8 mouse cellular contexts compared by ENCODE assay signal in the genomic region with DNA sequence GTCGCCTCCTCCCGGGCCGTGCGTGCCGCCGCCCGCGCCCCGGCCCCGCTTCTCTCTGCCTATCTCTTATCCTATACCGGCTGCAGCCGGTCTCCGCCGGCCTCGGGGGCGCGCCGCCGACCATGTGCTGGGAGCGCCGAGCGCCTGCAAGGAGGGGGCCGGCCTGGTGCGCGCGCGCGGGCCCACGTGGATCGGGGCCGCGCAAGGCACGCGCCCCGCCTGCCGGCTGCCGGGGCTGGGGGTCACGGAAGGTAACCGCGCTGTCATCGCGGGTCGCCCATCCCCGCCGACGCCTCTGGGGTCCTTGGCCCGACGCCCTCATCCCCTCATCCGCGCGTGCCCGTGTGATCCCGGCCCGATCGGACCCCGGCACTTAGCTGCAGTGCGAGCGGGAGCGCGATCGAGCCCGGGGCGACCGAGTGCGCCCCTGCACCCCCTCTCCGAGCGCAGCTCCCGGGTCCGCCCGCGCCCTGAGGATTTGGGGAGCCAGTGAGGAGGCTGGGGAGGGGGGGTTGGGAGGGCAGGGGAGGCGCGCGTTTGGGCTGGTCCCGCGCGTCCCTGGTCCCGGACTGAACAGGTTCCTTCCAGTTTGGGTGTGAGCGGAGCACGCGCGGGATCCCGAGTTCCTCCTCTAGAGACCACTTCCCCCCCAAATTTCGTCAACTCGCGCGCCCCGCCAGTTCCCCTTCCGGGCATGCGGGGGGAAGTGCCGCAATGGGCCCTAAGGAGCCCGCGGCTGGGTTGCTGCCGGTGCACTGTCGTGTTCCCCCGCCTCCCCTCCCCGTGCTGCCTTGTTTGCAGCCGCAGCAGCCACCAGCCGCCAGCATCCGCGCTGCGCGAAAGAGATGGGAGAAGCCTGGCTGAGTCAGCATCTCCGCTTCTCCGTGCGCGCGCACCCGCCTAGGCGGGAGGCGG. TPM values are rescaled to one million over a fixed set of nuclear protein-coding genes. Genes with fewer than 3 reads are reported as not detected.
DNase-seq lines count a peak whose midpoint lies in the region; ATAC-seq and TF ChIP-seq lines count a peak whose summit lies in the region.

TSS of gene Arsg (plus strand) at position 204 of the 915 bp plus-strand sequence.
TSS of gene Slc16a6 (minus strand) at position 428 of the 915 bp plus-strand sequence.

- under 1% methylated on average over 107 of the region's 111 CpGs for WGBS in forebrain, embryonic 10.5 days
- under 1% methylated on average over 107 of the region's 111 CpGs for WGBS in heart, embryonic 15.5 days
- under 1% methylated on average over 110 of the region's 111 CpGs for WGBS in liver, embryonic 14.5 days (ENCODE audit: insufficient replicate concordance)
- under 1% methylated on average over 104 of the region's 111 CpGs for WGBS in stomach, embryonic 15.5 days

- H3K4me2 ChIP-seq in heart, embryonic 15.5 days = peak within 1 kb of the TSS; percentile 97
- peak within 1 kb of the TSS; percentile 86 for H3K4me2 ChIP-seq in liver, embryonic 14.5 days (ENCODE audit: low read depth)
- peak within 1 kb of the TSS; percentile 93 for H3K4me2 ChIP-seq in stomach, embryonic 15.5 days

- peaks cover 19% of the 10 kb centered on the region; the same call in 1 of the 2 replicates for H3K27me3 ChIP-seq in forebrain, embryonic 10.5 days (ENCODE audit: poor library complexity, severe bottlenecking)
- H3K27me3 ChIP-seq in heart, embryonic 15.5 days = peaks cover 3% of the 10 kb centered on the region; the same call in 1 of the 2 replicates
- H3K27me3 ChIP-seq in liver, embryonic 14.5 days (ENCODE audit: control insufficient read depth, insufficient read depth, low read length) = no peaks in the 10 kb centered on the region
- H3K27me3 ChIP-seq in stomach, embryonic 15.5 days (replicated peaks) = no peaks in the 10 kb centered on the region

- peak within 1 kb of the TSS; percentile 78 for H3K9ac ChIP-seq in heart, embryonic 15.5 days
- peak within 1 kb of the TSS; percentile 99 for H3K9ac ChIP-seq in liver, embryonic 14.5 days (replicated peaks)
- H3K9ac ChIP-seq in stomach, embryonic 15.5 days = peak within 1 kb of the TSS; percentile 76

- peak; percentile 87 to 90 for DNase-seq in CD8-positive naive resting alpha-beta T cell, adult 2 months (ENCODE audit: low read depth in 2 of 2, low spot score in 2 of 2)
- DNase-seq in c-Kit-negative CD71-positive TER-119-positive erythroid progenitor cells, embryonic 14.5 days (ENCODE audit: low read depth, low spot score) = peak; percentile 80
- peak; percentile 89 for DNase-seq in forebrain, embryonic 10.5 days (ENCODE audit: extremely low spot score, low spot score)
- DNase-seq in kidney, postnatal 25 days = peak; percentile 78 to 89
- DNase-seq in liver, embryonic 14.5 days (ENCODE audit: low read depth in 3 of 3, low spot score in 3 of 3) = peak; percentile 83 to 88 (median 87)
- peak; percentile 94 for DNase-seq in neural tube, embryonic 10.5 days (ENCODE audit: extremely low spot score, low spot score)

- TF ChIP-seq CTCF in liver, embryonic 14.5 days (IDR thresholded peaks at IDR 0.05; ENCODE audit: low read depth) = no peak

- peak within 1 kb of the TSS; percentile 86 for H3K4me3 ChIP-seq in forebrain, embryonic 10.5 days
- H3K4me3 ChIP-seq in heart, embryonic 15.5 days = peak within 1 kb of the TSS; percentile 86
- H3K4me3 ChIP-seq in liver, embryonic 14.5 days (ENCODE audit: insufficient read depth in 1 of 2, low read depth in 2 of 2, low read length in 2 of 2) = peak within 1 kb of the TSS; percentile 69 to 94
- H3K4me3 ChIP-seq in stomach, embryonic 15.5 days (replicated peaks) = peak within 1 kb of the TSS; percentile 74

- H3K4me1 ChIP-seq in forebrain, embryonic 10.5 days = peaks cover 77% of the 10 kb centered on the region
- peaks cover 20% of the 10 kb centered on the region for H3K4me1 ChIP-seq in heart, embryonic 15.5 days (replicated peaks)
- H3K4me1 ChIP-seq in liver, embryonic 14.5 days (replicated peaks; ENCODE audit: control insufficient read depth in 2 of 2, insufficient read depth in 2 of 2, low read length in 1 of 2) = peaks cover 29 to 41% of the 10 kb centered on the region in 2 experiments
- peaks cover 3% of the 10 kb centered on the region; the same call in 1 of the 2 replicates for H3K4me1 ChIP-seq in stomach, embryonic 15.5 days

- peak within 1 kb of the TSS; percentile 100 for H3K27ac ChIP-seq in forebrain, embryonic 10.5 days
- peak within 1 kb of the TSS; percentile 86 for H3K27ac ChIP-seq in heart, embryonic 15.5 days
- H3K27ac ChIP-seq in liver, embryonic 14.5 days = peak within 1 kb of the TSS; percentile 89
- peak within 1 kb of the TSS; percentile 92 for H3K27ac ChIP-seq in stomach, embryonic 15.5 days

- ATAC-seq in heart, embryonic 15.5 days (replicated peaks; ENCODE audit: insufficient number of reproducible peaks, insufficient read depth, low FRiP score, low read depth) = peak; percentile 80
- peak; percentile 86 for ATAC-seq in liver, embryonic 14.5 days (ENCODE audit: insufficient read depth)
- ATAC-seq in stomach, embryonic 15.5 days (ENCODE audit: insufficient read depth, low FRiP score, low read depth) = peak; percentile 88

- peak; percentile 52; the same call in 1 of the 2 replicates for TF ChIP-seq EP300 in liver, embryonic 14.5 days (IDR thresholded peaks at IDR 0.05; ENCODE audit: low read depth)

- no peaks in the 10 kb centered on the region for H3K36me3 ChIP-seq in forebrain, embryonic 10.5 days (replicated peaks)
- no peaks in the 10 kb centered on the region for H3K36me3 ChIP-seq in heart, embryonic 15.5 days
- H3K36me3 ChIP-seq in liver, embryonic 14.5 days (replicated peaks; ENCODE audit: control insufficient read depth, insufficient read depth, low read depth) = peaks cover 6% of the 10 kb centered on the region
- no peaks in the 10 kb centered on the region for H3K36me3 ChIP-seq in stomach, embryonic 15.5 days

- no peaks in the 10 kb centered on the region for H3K9me3 ChIP-seq in forebrain, embryonic 10.5 days
- H3K9me3 ChIP-seq in heart, embryonic 15.5 days (replicated peaks) = no peaks in the 10 kb centered on the region
- no peaks in the 10 kb centered on the region for H3K9me3 ChIP-seq in liver, embryonic 14.5 days (ENCODE audit: control insufficient read depth, low read length)
- no peaks in the 10 kb centered on the region for H3K9me3 ChIP-seq in stomach, embryonic 15.5 days

RNA-seq across cellular contexts. Expression of gene Arsg, which starts in this region (rescaled TPM):
- polyA plus RNA-seq in forebrain, embryonic 10.5 days (2016; fragmentation: Nextera tagmentation; extraction: Ambion mirVana) = 2.2 and 2.8 TPM in 2 replicates
- 2.7 and 3.6 TPM in 2 replicates for polyA plus RNA-seq in heart, embryonic 15.5 days (2015; fragmentation: Nextera tagmentation; extraction: Ambion mirVana)
- 2.1 and 2.3 TPM in 2 replicates for polyA plus RNA-seq in liver, embryonic 14.5 days (2012; rRNA removed)
- 3.4 and 3.8 TPM in 2 replicates for polyA plus RNA-seq in liver, embryonic 14.5 days (2014; fragmentation: Nextera tagmentation; extraction: Ambion mirVana)
- polyA plus RNA-seq in stomach, embryonic 15.5 days (2015; fragmentation: Nextera tagmentation; extraction: Ambion mirVana) = 3.6 and 3.8 TPM in 2 replicates

RNA-seq across cellular contexts. Expression of gene Slc16a6, which starts in this region (rescaled TPM):
- 6.5 and 6.8 TPM in 2 replicates for polyA plus RNA-seq in forebrain, embryonic 10.5 days (2016; fragmentation: Nextera tagmentation; extraction: Ambion mirVana)
- polyA plus RNA-seq in heart, embryonic 15.5 days (2015; fragmentation: Nextera tagmentation; extraction: Ambion mirVana) = 6.0 and 7.4 TPM in 2 replicates
- 5.8 and 8.0 TPM in 2 replicates for polyA plus RNA-seq in liver, embryonic 14.5 days (2012; rRNA removed)
- 39.0 and 39.5 TPM in 2 replicates for polyA plus RNA-seq in liver, embryonic 14.5 days (2014; fragmentation: Nextera tagmentation; extraction: Ambion mirVana)
- polyA plus RNA-seq in stomach, embryonic 15.5 days (2015; fragmentation: Nextera tagmentation; extraction: Ambion mirVana) = 10.3 and 12.9 TPM in 2 replicates

Comparison
In these comparisons a context has a peak if more than half of its experiments do, and no peak if none do; other contexts are left out.
1. Peak in every context shown above with its lines: DNase-seq, ATAC-seq, H3K4me3 ChIP-seq and H3K27ac ChIP-seq.